Mouse (Mus musculus): ENCODE measurements around the gene Olfr283.

DNA sequence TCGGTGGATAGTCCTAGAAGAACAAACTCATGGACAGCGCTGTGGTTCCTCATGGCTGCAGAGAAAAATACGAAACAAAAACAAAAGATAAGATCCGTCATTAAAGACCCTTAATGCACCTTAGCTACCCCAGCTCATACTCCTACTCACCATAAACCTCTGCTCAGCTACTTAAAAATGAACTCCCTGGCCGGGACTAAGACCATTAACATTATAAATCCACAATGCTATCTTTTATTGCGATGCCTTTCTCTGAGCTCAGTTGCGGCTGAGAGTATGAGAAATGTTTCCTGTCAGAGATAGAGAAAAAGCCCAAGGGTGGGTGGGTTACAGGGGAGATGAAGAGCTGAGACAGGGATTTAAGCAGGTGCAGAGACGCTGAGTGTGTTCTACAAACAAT is 39.9 kb downstream of the Olfr283 start, which contains the start of gene Olfr284:
- TF ChIP-seq POLR2A (IDR thresholded peaks at IDR 0.05; ENCODE audit: insufficient read depth, low read depth, low read length) (no peak), CTCF (IDR thresholded peaks at IDR 0.05; ENCODE audit: insufficient read depth, low read depth, low read length) (no peak)

Data from olfactory bulb, adult 2 months (tissue).